Mouse (Mus musculus) telencephalon, adult 2 months (tissue): Measurements from ENCODE around the gene Kcnj8.
"Not testable (repeated sequence)": the region's sequence is repeated elsewhere in the genome, so short reads cannot be mapped to it uniquely, and the experiment has no call there.

Source experiments
- DNase-seq: peaks from one replicate; pipeline ENCODE4 v3.0.0-alpha.2; 2011; ENCODE audit warnings: low read depth, low spot score

Gene Kcnj8

GRCm38 (mm10) chr6:142550871-142551270 lies 20.5 kb downstream of the Kcnj8 start:
- no peak for DNase-seq

- no peak for DNase-seq
These were observed 23.0 kb downstream of the Kcnj8 start for GRCm38 (mm10) chr6:142548377-142548776.

- no peak for DNase-seq
These were observed 26.3 kb downstream of the Kcnj8 start for GRCm38 (mm10) chr6:142545132-142545531.

- DNase-seq = no peak
These were observed 27.8 kb downstream of the Kcnj8 start for GRCm38 (mm10) chr6:142543648-142544047.

- no peak for DNase-seq
These were observed 28.6 kb downstream of the Kcnj8 start for GRCm38 (mm10) chr6:142542800-142543175.

GRCm38 (mm10) chr6:142542082-142542799 lies 29.2 kb downstream of the Kcnj8 start:
- DNase-seq = no peak

- no peak for DNase-seq
These were observed 30.8 kb downstream of the Kcnj8 start for GRCm38 (mm10) chr6:142540561-142541160.

GRCm38 (mm10) chr6:142540131-142540530 lies 31.3 kb downstream of the Kcnj8 start:
- no peak for DNase-seq

- no peak for DNase-seq
These were observed 32.9 kb downstream of the Kcnj8 start for GRCm38 (mm10) chr6:142538503-142538902.

- no peak for DNase-seq
These were observed 38.0 kb downstream of the Kcnj8 start for GRCm38 (mm10) chr6:142533412-142533811.

GRCm38 (mm10) chr6:142532686-142533085 lies 38.7 kb downstream of the Kcnj8 start:
- DNase-seq = no peak

GRCm38 (mm10) chr6:142532141-142532540 lies 39.3 kb downstream of the Kcnj8 start:
- no peak for DNase-seq

- no peak for DNase-seq
These were observed 41.0 kb downstream of the Kcnj8 start for GRCm38 (mm10) chr6:142530378-142530777.

GRCm38 (mm10) chr6:142529680-142530079 lies 41.7 kb downstream of the Kcnj8 start:
- DNase-seq = no peak

GRCm38 (mm10) chr6:142527931-142528562 lies 43.4 kb downstream of the Kcnj8 start:
- DNase-seq = no peak

GRCm38 (mm10) chr6:142524635-142525308 lies 46.6 kb downstream of the Kcnj8 start:
- peak; percentile 13 for DNase-seq

- DNase-seq = no peak
These were observed 49.8 kb downstream of the Kcnj8 start for GRCm38 (mm10) chr6:142521591-142522110.

- DNase-seq = no peak
These were observed 52.3 kb downstream of the Kcnj8 start for GRCm38 (mm10) chr6:142519110-142519509.

GRCm38 (mm10) chr6:142515379-142515778 lies 56.0 kb downstream of the Kcnj8 start:
- not testable (repeated sequence) for DNase-seq

GRCm38 (mm10) chr6:142514912-142515311 lies 56.5 kb downstream of the Kcnj8 start:
- DNase-seq = peak; percentile 64
